Mouse (Mus musculus) ES-E14 (cell line): ENCODE data around the gene Gpsm2. TPM values are rescaled to one million over a fixed set of nuclear protein-coding genes. Genes with fewer than 3 reads are reported as not detected.
A peak's percentile ranks its signal among the peaks of the same experiment; 100 is the strongest.

ENCODE experiments used
- DNase-seq: peaks from one replicate; pipeline ENCODE4 v3.0.0-alpha.2; 2013; ENCODE audit warnings: low read depth, low spot score
- H3K27ac ChIP-seq: 2 replicates; pipeline ENCODE4 v1.5.1; 2012; ENCODE audit warnings: low read depth, mild to moderate bottlenecking, low read length, moderate library complexity, mixed read lengths; ENCODE audit not compliant: poor library complexity, insufficient read depth, severe bottlenecking
- H3K36me3 ChIP-seq: 2 replicates; pipeline ENCODE4 v1.6.1; 2012; ENCODE audit warnings: mild to moderate bottlenecking, low read length, moderate library complexity, mixed read lengths; ENCODE audit not compliant: control insufficient read depth, poor library complexity, insufficient read depth, severe bottlenecking
- H3K4me1 ChIP-seq, 2 experiments: fragments of 150-350 bp in 1 of 2; sonication (generic) in 1 of 2; 2 replicates each; pipeline ENCODE4 v1.6.1; 2012; ENCODE audit warnings: low read length in 2 of 2, mild to moderate bottlenecking in 1 of 2, mixed read lengths in 1 of 2; ENCODE audit not compliant: control insufficient read depth in 2 of 2, insufficient read depth in 2 of 2, poor library complexity in 1 of 2
- H3K4me3 ChIP-seq, 2 experiments: fragments of 150-350 bp in 1 of 2; sonication (generic) in 1 of 2; 2 replicates each; pipeline ENCODE4 v1.5.1; 2012; ENCODE audit warnings: low read length in 2 of 2, low read depth in 1 of 2, mild to moderate bottlenecking in 1 of 2, mixed read lengths in 1 of 2; ENCODE audit not compliant: insufficient read depth in 1 of 2, poor library complexity in 1 of 2, severe bottlenecking in 1 of 2
- H3K9ac ChIP-seq: 2 replicates; pipeline ENCODE4 v1.6.1; 2012; ENCODE audit warnings: low read depth, mild to moderate bottlenecking, low read length, mixed read lengths; ENCODE audit not compliant: poor library complexity, insufficient read depth, severe bottlenecking
- H3K9me3 ChIP-seq: fragments of 150-350 bp; sonication (generic); 2 replicates; pipeline ENCODE4 v1.6.1; 2012; ENCODE audit warnings: low read depth, mild to moderate bottlenecking, low read length; ENCODE audit not compliant: control insufficient read depth, insufficient read depth
- CHD2 ChIP-seq: IDR thresholded peaks from 2 replicates; pipeline ENCODE4 v1.6.1; 2014; ENCODE audit warnings: mild to moderate bottlenecking, low read depth, low read length, inconsistent platforms
- HCFC1 ChIP-seq: IDR thresholded peaks from 2 replicates; pipeline ENCODE4 v1.6.1; 2012; ENCODE audit warnings: low read length, inconsistent platforms, borderline replicate concordance; ENCODE audit not compliant: insufficient read depth
- MAFK ChIP-seq: IDR thresholded peaks from 2 replicates; pipeline ENCODE4 v1.6.1; 2014; ENCODE audit warnings: mild to moderate bottlenecking, low read depth, low read length, inconsistent platforms; ENCODE audit not compliant: insufficient read depth
- ZC3H11A ChIP-seq: IDR thresholded peaks from 2 replicates; pipeline ENCODE4 v1.6.1; 2012; ENCODE audit warnings: low read depth, mild to moderate bottlenecking, inconsistent platforms, low read length, borderline replicate concordance
- ZNF384 ChIP-seq: IDR thresholded peaks from 2 replicates; pipeline ENCODE4 v1.6.1; 2012; ENCODE audit warnings: low read depth, low read length, inconsistent platforms
- in situ Hi-C, 2 experiments: fragments of 600-800 bp; cut with MboI; formaldehyde crosslinking; loops; one replicate each; pipeline ENCODE4 v1.15.1; 2025; ENCODE audit warnings: low sequenced_read_pairs in 2 of 2, inconsistent platforms in 1 of 2; ENCODE audit not compliant: unreplicated experiment in 2 of 2
- total RNA-seq: library from RNA; depleted of rRNA; stranded (reverse); fragments of 300-350 nt; gene quantifications from 2 replicates; pipeline ENCODE4 v1.2.3, GENCODE M21; 2012

The Gpsm2 gene
- total RNA-seq, 1 experiment = 16.2 TPM

DNA sequence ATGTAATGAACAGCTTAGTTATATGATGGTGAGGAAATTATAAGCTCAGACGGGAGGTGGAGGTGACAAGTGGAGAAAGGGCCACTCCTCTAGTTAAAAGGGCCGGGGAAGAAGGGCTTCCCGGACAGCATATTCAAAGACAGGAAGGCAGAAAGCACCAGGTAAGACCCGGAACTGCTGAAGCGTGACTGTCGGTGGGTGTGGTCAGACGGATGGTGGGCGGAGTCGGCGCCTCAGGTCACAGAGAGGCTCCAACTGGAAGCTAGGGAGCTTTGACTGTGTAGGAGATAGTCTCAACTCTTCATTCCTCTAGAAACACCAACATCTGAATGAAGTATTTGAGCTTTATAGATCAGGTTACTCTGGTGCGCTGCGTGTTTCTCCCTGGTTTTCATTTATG is 8.2 kb upstream of the Gpsm2 start:
- no peak for TF ChIP-seq ZNF384
- no peaks in the 10 kb centered on the region for H3K36me3 ChIP-seq
- H3K4me3 ChIP-seq = peak overlapping the region in 1 of 2 experiments; percentile 34; a peak in 1 of 4 replicates
- in situ Hi-C loops = no loop called here
- no peak for DNase-seq
- H3K4me1 ChIP-seq = no peaks in the 10 kb centered on the region; a peak in 1 of 4 replicates
- H3K9ac ChIP-seq = no peak overlapping the region
- H3K27ac ChIP-seq = no peak overlapping the region
- no peaks in the 10 kb centered on the region for H3K9me3 ChIP-seq

DNA sequence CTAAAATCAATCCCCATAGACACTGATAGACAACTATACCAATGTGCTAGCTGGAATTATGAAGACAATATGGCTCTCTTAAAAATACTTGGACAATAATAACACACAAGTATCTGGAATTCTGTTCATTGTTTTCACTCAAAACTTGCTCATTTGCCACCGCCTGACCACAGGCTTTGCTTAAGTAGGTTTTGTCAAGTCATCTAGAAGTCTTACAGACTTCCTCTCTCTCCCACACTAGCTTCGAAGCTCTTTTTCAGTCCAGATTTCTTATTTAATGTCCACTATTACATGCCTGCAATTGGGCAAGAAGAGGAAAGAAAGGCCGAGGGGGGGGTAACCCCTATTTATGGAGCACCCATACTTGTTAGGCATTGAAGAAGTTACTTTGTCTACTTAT is 5.7 kb upstream of the Gpsm2 start:
- in situ Hi-C loops = no loop called here
- TF ChIP-seq CHD2 (no peak), HCFC1 (no peak), MAFK (no peak), ZC3H11A (no peak)

DNA sequence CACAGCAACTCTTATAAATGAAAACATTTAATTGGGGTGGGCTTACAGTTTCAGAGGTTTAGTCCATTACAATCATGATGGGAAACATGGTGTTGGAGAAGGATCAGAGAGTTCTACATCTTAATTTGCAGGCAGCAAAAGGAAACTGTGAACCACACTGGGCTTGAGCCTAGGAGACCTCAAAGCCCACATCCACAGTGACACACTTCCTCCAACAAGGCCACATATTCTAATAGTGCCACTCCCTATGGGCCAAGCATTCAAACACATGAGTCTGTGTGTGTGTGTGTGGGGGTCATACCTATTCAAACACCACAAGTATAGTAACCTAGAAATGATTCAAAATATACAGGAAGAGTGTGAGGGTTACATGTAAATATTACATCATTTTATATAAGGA is 5.2 kb upstream of the Gpsm2 start:
- DNase-seq = no peak
- H3K27ac ChIP-seq = no peak overlapping the region
- H3K36me3 ChIP-seq = no peaks in the 10 kb centered on the region
- no peaks in the 10 kb centered on the region; a peak in 1 of 4 replicates for H3K4me1 ChIP-seq
- in situ Hi-C loops = no loop called here
- no peak for TF ChIP-seq ZNF384
- TF ChIP-seq ZC3H11A = no peak
- no peak for TF ChIP-seq MAFK
- no peak for TF ChIP-seq CHD2
- H3K9ac ChIP-seq = no peak overlapping the region
- no peak overlapping the region for H3K4me3 ChIP-seq
- no peaks in the 10 kb centered on the region for H3K9me3 ChIP-seq

More for the DNA sequence above, 5.7 kb upstream of the Gpsm2 start:
- DNase-seq = no peak
- Histone ChIP-seq H3K27ac (no peak overlapping the region), H3K9ac (no peak overlapping the region), H3K4me3 (no peak overlapping the region), H3K36me3 (no peaks in the 10 kb centered on the region), H3K4me1 (no peaks in the 10 kb centered on the region; a peak in 1 of 4 replicates), H3K9me3 (no peaks in the 10 kb centered on the region)

DNA sequence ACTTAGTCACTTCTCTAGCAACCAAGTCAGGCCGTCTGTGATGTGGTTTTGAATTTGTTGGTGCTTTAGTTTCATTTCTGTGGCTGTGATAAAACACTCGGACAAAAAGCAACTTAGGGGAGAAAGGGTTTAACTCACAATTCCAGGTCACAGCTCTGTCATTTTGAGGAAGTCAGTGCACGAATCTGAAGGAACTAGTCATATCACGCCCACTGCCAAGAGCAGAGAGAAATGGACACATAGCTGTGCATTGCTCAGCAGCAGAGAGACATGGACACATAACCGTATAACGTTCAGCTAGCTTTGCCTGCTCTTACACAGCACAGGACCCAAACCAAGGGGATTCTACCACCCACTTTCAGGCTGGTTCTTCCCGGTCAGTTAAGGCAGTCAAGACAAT is 4.3 kb upstream of the Gpsm2 start:
- Histone ChIP-seq H3K9me3 (no peaks in the 10 kb centered on the region), H3K4me1 (no peaks in the 10 kb centered on the region; a peak in 1 of 4 replicates), H3K9ac (no peak overlapping the region), H3K27ac (no peak overlapping the region), H3K36me3 (no peaks in the 10 kb centered on the region), H3K4me3 (no peak overlapping the region)
- no peak for DNase-seq
- in situ Hi-C loops = no loop called here
- TF ChIP-seq MAFK (no peak), HCFC1 (no peak), CHD2 (no peak), ZNF384 (no peak), ZC3H11A (no peak)

DNA sequence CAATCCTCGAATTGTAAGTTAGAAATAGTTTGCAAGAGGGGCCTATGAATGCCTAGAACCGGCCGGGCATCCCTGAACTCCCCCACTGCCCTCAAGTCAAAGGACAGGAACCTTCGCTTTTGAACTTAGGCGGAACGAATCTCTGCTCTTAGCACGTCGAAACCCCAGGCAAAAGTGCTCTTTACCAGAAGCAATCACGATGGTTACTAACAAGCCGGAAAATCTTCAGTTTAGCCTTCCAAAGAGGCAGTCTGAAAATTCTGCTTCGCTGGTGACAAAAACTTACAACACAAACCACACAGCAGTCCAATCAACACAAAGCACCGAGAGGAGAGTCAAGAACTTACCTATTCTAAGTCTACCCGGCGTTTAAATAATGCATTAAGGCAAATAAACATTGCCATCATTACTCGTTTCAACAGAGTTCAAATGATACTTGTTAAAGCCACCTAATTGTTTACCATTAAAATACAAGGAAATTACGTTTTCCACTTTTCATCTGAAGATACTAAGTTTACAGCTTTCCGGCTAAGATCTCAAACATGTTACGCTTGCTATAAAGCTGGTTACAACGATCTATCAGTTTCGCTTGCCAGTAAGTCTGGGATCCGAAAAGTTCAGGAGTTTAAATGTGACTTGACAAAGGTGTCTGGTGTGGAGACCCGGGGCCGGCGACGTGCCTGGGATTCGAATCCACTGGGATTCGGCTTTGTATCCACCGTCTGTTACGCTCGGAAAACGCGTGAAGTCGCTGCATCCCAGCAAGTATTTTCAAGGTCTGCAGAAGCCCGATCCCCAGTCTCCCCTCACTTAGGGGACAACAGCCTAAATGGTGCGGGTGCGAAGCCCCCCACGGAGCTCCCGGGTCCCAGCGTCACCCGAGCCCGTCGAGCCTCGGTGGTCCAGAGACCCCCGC is 775 bp downstream of the Gpsm2 start:
- no peaks in the 10 kb centered on the region for H3K36me3 ChIP-seq

More for the DNA sequence above, 775 bp downstream of the Gpsm2 start:
- Histone ChIP-seq H3K4me1 (no peaks in the 10 kb centered on the region), H3K9me3 (no peaks in the 10 kb centered on the region), H3K4me3 (peak overlapping the region; percentile 77 to 92), H3K9ac (peak overlapping the region; percentile 78), H3K27ac (no peak overlapping the region; the same call in 1 of the 2 replicates)
- DNase-seq = no peak
- TF ChIP-seq HCFC1 (no peak), MAFK (no peak), ZNF384 (no peak), CHD2 (no peak), ZC3H11A (no peak)
- in situ Hi-C loops = no loop called here
